Comparison of ENCODE assay signal across 9 mouse cellular contexts in genomic region chr15:102459847-102460246, GRCm38 (mm10). TPM values are rescaled to one million over a fixed set of nuclear protein-coding genes. Genes with fewer than 3 reads are reported as not detected.
DNase-seq lines count a peak whose midpoint lies in the region; ATAC-seq lines count a peak whose summit lies in the region.
"Had no signal": no experiment of that assay in that cellular context is flagged by ENCODE, and none has a peak within 500 bp of the region (broad histone marks: within the 10 kb centered on the region; RNA-seq: fewer than 3 reads in every experiment).

No protein-coding gene starts in this region.

- 0 out of 2 replicates have a peak, but pooled peaks cover 3% of the 10 kb centered on the region for H3K36me3 ChIP-seq in kidney, embryonic 14.5 days (ENCODE audit: control insufficient read depth, insufficient read depth, low read length)
- H3K36me3 ChIP-seq in hindbrain, embryonic 14.5 days (replicated peaks; ENCODE audit: control insufficient read depth, insufficient read depth) = peaks cover 18% of the 10 kb centered on the region
- 0 out of 2 replicates have a peak, but pooled peaks cover 6% of the 10 kb centered on the region for H3K36me3 ChIP-seq in midbrain, embryonic 14.5 days (ENCODE audit: control insufficient read depth, insufficient read depth, low read length)

- intact Hi-C loops in left cerebral cortex, postnatal 14 days (cut with DNase I) = no loop called here

- no peak for ATAC-seq in kidney, embryonic 14.5 days (ENCODE audit: low FRiP score, low TSS enrichment)
- ATAC-seq in hindbrain, embryonic 14.5 days (ENCODE audit: low FRiP score) = no peak
- ATAC-seq in midbrain, embryonic 14.5 days (ENCODE audit: low FRiP score, low TSS enrichment) = no peak

- peak overlapping the region; percentile 55 for H3K4me2 ChIP-seq in kidney, embryonic 14.5 days (replicated peaks; ENCODE audit: low read depth, low read length)
- peak overlapping the region; percentile 56 for H3K4me2 ChIP-seq in hindbrain, embryonic 14.5 days (replicated peaks)
- peak overlapping the region; percentile 63 for H3K4me2 ChIP-seq in midbrain, embryonic 14.5 days (ENCODE audit: low read length)

- peaks cover 9% of the 10 kb centered on the region for H3K4me1 ChIP-seq in kidney, embryonic 14.5 days (ENCODE audit: control insufficient read depth, insufficient read depth, low read length)
- peaks cover 9% of the 10 kb centered on the region for H3K4me1 ChIP-seq in brown adipose tissue, adult 24 weeks (ENCODE audit: control insufficient read depth, insufficient read depth, insufficient read length, low read length)
- H3K4me1 ChIP-seq in hindbrain, embryonic 14.5 days (replicated peaks; ENCODE audit: control insufficient read depth, insufficient read depth, low read length) = peaks cover 14% of the 10 kb centered on the region
- peaks cover 8% of the 10 kb centered on the region for H3K4me1 ChIP-seq in midbrain, embryonic 14.5 days (ENCODE audit: control insufficient read depth, insufficient read depth, low read length)

- H3K27me3 ChIP-seq in kidney, embryonic 14.5 days (ENCODE audit: control insufficient read depth, insufficient read depth, low read length) = no peaks in the 10 kb centered on the region
- H3K27me3 ChIP-seq in hindbrain, embryonic 14.5 days (ENCODE audit: control insufficient read depth, insufficient read depth, low read length) = no peaks in the 10 kb centered on the region
- no peaks in the 10 kb centered on the region for H3K27me3 ChIP-seq in midbrain, embryonic 14.5 days (ENCODE audit: control insufficient read depth, insufficient read depth, low read length)

- H3K9ac ChIP-seq in kidney, embryonic 14.5 days (ENCODE audit: low read depth, low read length) = peak overlapping the region; percentile 18; the same call in 1 of the 2 replicates
- H3K9ac ChIP-seq in hindbrain, embryonic 14.5 days = peak overlapping the region; percentile 63
- H3K9ac ChIP-seq in midbrain, embryonic 14.5 days (replicated peaks; ENCODE audit: low read length) = no peak overlapping the region

- 73% methylated on average over 5 of the region's 5 CpGs for WGBS in kidney, embryonic 14.5 days
- WGBS in hindbrain, embryonic 14.5 days = 72% methylated on average over 5 of the region's 5 CpGs
- WGBS in midbrain, embryonic 14.5 days = 70% methylated on average over 5 of the region's 5 CpGs

- H3K4me3 ChIP-seq in kidney, embryonic 14.5 days (ENCODE audit: low read length) = peak overlapping the region; percentile 46; the same call in 1 of the 2 replicates
- peak overlapping the region; percentile 57 for H3K4me3 ChIP-seq in brown adipose tissue, adult 24 weeks (ENCODE audit: insufficient read depth, low read depth, low read length)
- H3K4me3 ChIP-seq in hindbrain, embryonic 14.5 days (replicated peaks; ENCODE audit: low read length) = peak overlapping the region; percentile 41; the same call in 1 of the 2 replicates
- H3K4me3 ChIP-seq in midbrain, embryonic 14.5 days (replicated peaks; ENCODE audit: low read depth, low read length) = peak overlapping the region; percentile 45; the same call in 1 of the 2 replicates

- H3K9me3 ChIP-seq in kidney, embryonic 14.5 days (ENCODE audit: control insufficient read depth, low read length) = no peaks in the 10 kb centered on the region
- no peaks in the 10 kb centered on the region for H3K9me3 ChIP-seq in hindbrain, embryonic 14.5 days (ENCODE audit: control insufficient read depth, low read length)
- H3K9me3 ChIP-seq in midbrain, embryonic 14.5 days (ENCODE audit: control insufficient read depth, low read length) = no peaks in the 10 kb centered on the region

- no peak for DNase-seq in kidney, adult 9 months
- DNase-seq in hindbrain, embryonic 14.5 days (ENCODE audit: low spot score) = no peak
- no peak for DNase-seq in midbrain, embryonic 14.5 days
- DNase-seq in left cerebral cortex, postnatal 14 days (ENCODE audit: low spot score in 2 of 2) = no peak
- DNase-seq in left cerebral cortex, adult 8-10 months (ENCODE audit: low spot score in 2 of 2) = no peak
- DNase-seq in cerebellum, adult 9-11 months = no peak

- H3K27ac ChIP-seq in kidney, embryonic 14.5 days (ENCODE audit: low read depth, low read length) = no peak overlapping the region
- H3K27ac ChIP-seq in brown adipose tissue, adult 24 weeks (replicated peaks; ENCODE audit: low read depth, low read length) = peak overlapping the region; percentile 70
- no peak overlapping the region for H3K27ac ChIP-seq in hindbrain, embryonic 14.5 days
- H3K27ac ChIP-seq in midbrain, embryonic 14.5 days (replicated peaks; ENCODE audit: low read depth, low read length) = no peak overlapping the region

RNA-seq across cellular contexts. Expression of gene Prr13, which starts 1.0 kb away (rescaled TPM):
- 87.7 and 92.6 TPM in 2 replicates for polyA plus RNA-seq in kidney, embryonic 14.5 days (2014; fragmentation: Nextera tagmentation; extraction: Ambion mirVana)
- 36.8 and 54.7 TPM in 2 replicates for polyA plus RNA-seq in brown adipose tissue, adult 24 weeks (2012; ENCODE audit: insufficient read depth, insufficient read length, missing spikeins)
- 98.3 and 105 TPM in 2 replicates for polyA plus RNA-seq in hindbrain, embryonic 14.5 days (2014; fragmentation: Nextera tagmentation; extraction: Ambion mirVana)
- polyA plus RNA-seq in midbrain, embryonic 14.5 days (2014; fragmentation: Nextera tagmentation; extraction: Ambion mirVana) = 127 and 133 TPM in 2 replicates
- 10 to 100 TPM; 22.3 to 24.8 TPM for total RNA-seq in left cerebral cortex, postnatal 14 days (2021)
- 10 to 100 TPM; 42.3 to 53.7 (median 44.3) TPM for total RNA-seq in left cerebral cortex, adult 8-10 months (2022)

RNA-seq across cellular contexts. Expression of gene Pcbp2, which starts 10.5 kb away (rescaled TPM):
- 305 and 373 TPM in 2 replicates for polyA plus RNA-seq in kidney, embryonic 14.5 days (2014; fragmentation: Nextera tagmentation; extraction: Ambion mirVana)
- polyA plus RNA-seq in brown adipose tissue, adult 24 weeks (2012; ENCODE audit: insufficient read depth, insufficient read length, missing spikeins) = 331 and 338 TPM in 2 replicates
- 158 and 166 TPM in 2 replicates for polyA plus RNA-seq in hindbrain, embryonic 14.5 days (2014; fragmentation: Nextera tagmentation; extraction: Ambion mirVana)
- polyA plus RNA-seq in midbrain, embryonic 14.5 days (2014; fragmentation: Nextera tagmentation; extraction: Ambion mirVana) = 187 TPM in 2 replicates
- total RNA-seq in left cerebral cortex, postnatal 14 days (2021) = 100 to 1,000 TPM; 436 to 453 TPM
- 100 to 1,000 TPM; 481 to 511 (median 488) TPM for total RNA-seq in left cerebral cortex, adult 8-10 months (2022)

RNA-seq across cellular contexts. Expression of gene Amhr2, which starts 14.7 kb away (rescaled TPM):
- polyA plus RNA-seq in kidney, embryonic 14.5 days (2014; fragmentation: Nextera tagmentation; extraction: Ambion mirVana) = 0.51 and 0.95 TPM in 2 replicates
- 1.9 and 4.0 TPM in 2 replicates for polyA plus RNA-seq in brown adipose tissue, adult 24 weeks (2012; ENCODE audit: insufficient read depth, insufficient read length, missing spikeins)
- polyA plus RNA-seq in hindbrain, embryonic 14.5 days (2014; fragmentation: Nextera tagmentation; extraction: Ambion mirVana) = 0.13 and 0.39 TPM in 2 replicates
- 0.18 and 0.39 TPM in 2 replicates for polyA plus RNA-seq in midbrain, embryonic 14.5 days (2014; fragmentation: Nextera tagmentation; extraction: Ambion mirVana)
- under 1 TPM; 0.51 to 0.75 TPM for total RNA-seq in left cerebral cortex, postnatal 14 days (2021)
- total RNA-seq in left cerebral cortex, adult 8-10 months (2022) = 1 to 10 TPM in 1 of 4 experiments, under 1 TPM in 3; 0.73 to 2.0 (median 0.92) TPM

RNA-seq across cellular contexts. Expression of gene Gm10337, which starts 43.7 kb away (rescaled TPM):
- polyA plus RNA-seq in kidney, embryonic 14.5 days (2014; fragmentation: Nextera tagmentation; extraction: Ambion mirVana) = not detected in 2 replicates
- not detected in 2 replicates for polyA plus RNA-seq in brown adipose tissue, adult 24 weeks (2012; ENCODE audit: insufficient read depth, insufficient read length, missing spikeins)
- polyA plus RNA-seq in hindbrain, embryonic 14.5 days (2014; fragmentation: Nextera tagmentation; extraction: Ambion mirVana) = 9.6 and 17.2 TPM in 2 replicates
- polyA plus RNA-seq in midbrain, embryonic 14.5 days (2014; fragmentation: Nextera tagmentation; extraction: Ambion mirVana) = 9.6 TPM in 1 of 2 replicates, not detected in the other
- total RNA-seq in left cerebral cortex, postnatal 14 days (2021) = not detected
- not detected for total RNA-seq in left cerebral cortex, adult 8-10 months (2022)
- polyA plus RNA-seq: large intestine, adult 2 months had no signal

RNA-seq across cellular contexts. Expression of gene Sp1, which starts 53.9 kb away (rescaled TPM):
- polyA plus RNA-seq in kidney, embryonic 14.5 days (2014; fragmentation: Nextera tagmentation; extraction: Ambion mirVana) = 16.5 and 16.8 TPM in 2 replicates
- 16.1 and 17.9 TPM in 2 replicates for polyA plus RNA-seq in brown adipose tissue, adult 24 weeks (2012; ENCODE audit: insufficient read depth, insufficient read length, missing spikeins)
- 5.3 and 6.2 TPM in 2 replicates for polyA plus RNA-seq in hindbrain, embryonic 14.5 days (2014; fragmentation: Nextera tagmentation; extraction: Ambion mirVana)
- 6.0 and 7.4 TPM in 2 replicates for polyA plus RNA-seq in midbrain, embryonic 14.5 days (2014; fragmentation: Nextera tagmentation; extraction: Ambion mirVana)
- 10 to 100 TPM; 23.2 to 24.5 TPM for total RNA-seq in left cerebral cortex, postnatal 14 days (2021)
- total RNA-seq in left cerebral cortex, adult 8-10 months (2022) = 10 to 100 TPM; 30.3 to 44.7 (median 38.7) TPM
